Mouse (Mus musculus) liver, embryonic 12.5 days (tissue): Measurements from ENCODE around the gene Pus10. TPM values are rescaled to one million over a fixed set of nuclear protein-coding genes. Genes with fewer than 3 reads are reported as not detected.

Source experiments
- ATAC-seq: fragments of 200-750 bp; cut with Nextera tagmentation; 2 replicates; pipeline ENCODE4 v1.8.0; 2017; ENCODE audit warnings: moderate number of reproducible peaks, mild to moderate bottlenecking, moderate library complexity
- H3K27ac ChIP-seq: fragments of 300-500 bp; sonication (generic); 2 replicates; pipeline ENCODE4 v1.5.1; 2016; ENCODE audit warnings: mild to moderate bottlenecking
- H3K27me3 ChIP-seq: fragments of 300-500 bp; sonication (generic); replicated peaks from 2 replicates; pipeline ENCODE4 v1.6.1; 2016; ENCODE audit warnings: mild to moderate bottlenecking, moderate library complexity
- H3K36me3 ChIP-seq: fragments of 300-500 bp; sonication (generic); 2 replicates; pipeline ENCODE4 v1.6.1; 2016; ENCODE audit warnings: mild to moderate bottlenecking, moderate library complexity
- H3K4me1 ChIP-seq: fragments of 300-500 bp; sonication (generic); 2 replicates; pipeline ENCODE4 v1.6.1; 2016
- H3K4me2 ChIP-seq: fragments of 300-500 bp; sonication (generic); 2 replicates; pipeline ENCODE4 v1.6.1; 2016; ENCODE audit warnings: mild to moderate bottlenecking, moderate library complexity
- H3K4me3 ChIP-seq: fragments of 300-500 bp; sonication (generic); 2 replicates; pipeline ENCODE4 v1.5.1; 2016; ENCODE audit warnings: mild to moderate bottlenecking, moderate library complexity
- H3K9ac ChIP-seq: fragments of 300-500 bp; sonication (generic); 2 replicates; pipeline ENCODE4 v1.6.1; 2016; ENCODE audit warnings: mild to moderate bottlenecking, moderate library complexity
- H3K9me3 ChIP-seq: fragments of 300-500 bp; sonication (generic); replicated peaks from 2 replicates; pipeline ENCODE4 v1.6.1; 2016; ENCODE audit warnings: mild to moderate bottlenecking, moderate library complexity
- WGBS: fragments of 180-500 bp; shearing (Covaris S2); methylation state at CpG from one replicate; pipeline ENCODE4 v1.1.7; 2016; ENCODE audit not compliant: insufficient replicate concordance; 5-methylcytosine and 5-hydroxymethylcytosine counted together
- polyA plus RNA-seq: library from polyadenylated mRNA; unstranded; fragments of >200 nt; fragmentation: Nextera tagmentation; extraction: Ambion mirVana; gene quantifications from 2 replicates; pipeline ENCODE4 v1.2.1, GENCODE M21; 2016

Pus10 gene
- polyA plus RNA-seq, 1 experiment from 2014 or later = 21.8 TPM

- peak overlapping the region; percentile 85 for H3K4me3 ChIP-seq
- peaks cover 17% of the 10 kb centered on the region for H3K4me1 ChIP-seq
- H3K4me2 ChIP-seq = peak overlapping the region; percentile 85
- H3K9me3 ChIP-seq = no peaks in the 10 kb centered on the region
- no peaks in the 10 kb centered on the region for H3K27me3 ChIP-seq
- WGBS = 5% methylated on average over 5 of the region's 5 CpGs
- ATAC-seq = no peak
- H3K36me3 ChIP-seq = peaks cover 13% of the 10 kb centered on the region
- H3K9ac ChIP-seq = peak overlapping the region; percentile 92
- H3K27ac ChIP-seq = peak overlapping the region; percentile 90
Observed at GRCm38 (mm10) chr11:23666526-23666925, 1.1 kb downstream of the Pus10 start.

DNA sequence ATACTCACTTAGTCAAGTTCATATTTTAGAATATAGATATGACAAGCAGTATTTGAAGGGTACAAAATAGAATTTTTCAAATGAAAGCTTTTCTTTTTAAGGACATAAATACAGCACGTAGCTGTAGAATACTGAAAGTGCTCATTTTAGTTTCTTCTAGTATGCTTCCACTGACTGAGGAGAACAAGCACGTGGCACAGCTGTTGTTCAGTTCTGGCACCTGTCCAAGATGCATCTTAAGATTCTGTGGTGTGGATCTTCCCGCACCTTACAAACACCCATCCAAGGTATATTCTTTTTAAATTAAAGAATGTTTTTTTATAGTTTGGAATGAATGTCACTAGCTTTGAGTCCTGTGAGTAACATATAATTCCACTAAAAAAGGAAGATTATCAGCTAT lies 1.7 kb downstream of the Pus10 start:
- Histone ChIP-seq H3K27me3 (no peaks in the 10 kb centered on the region), H3K9ac (peak overlapping the region; percentile 92; the same call in 1 of the 2 replicates), H3K9me3 (no peaks in the 10 kb centered on the region), H3K4me2 (peak overlapping the region; percentile 85), H3K4me3 (peak overlapping the region; percentile 85), H3K4me1 (peaks cover 17% of the 10 kb centered on the region), H3K27ac (no peak overlapping the region), H3K36me3 (peaks cover 19% of the 10 kb centered on the region)
- 54% methylated on average over 3 of the region's 3 CpGs for WGBS
- ATAC-seq = no peak

- H3K36me3 ChIP-seq = peaks cover 69% of the 10 kb centered on the region
- WGBS = 78% methylated on average over 4 of the region's 4 CpGs
Observed at GRCm38 (mm10) chr11:23672256-23672749, 6.8 kb downstream of the Pus10 start.

GRCm38 (mm10) chr11:23676100-23676499 lies 10.6 kb downstream of the Pus10 start:
- no peak for ATAC-seq
- no peak overlapping the region for H3K9ac ChIP-seq
- peaks cover 89% of the 10 kb centered on the region for H3K36me3 ChIP-seq
- H3K4me2 ChIP-seq = no peak overlapping the region
- 75% methylated on average over 5 of the region's 5 CpGs for WGBS
- H3K4me3 ChIP-seq = no peak overlapping the region
- no peaks in the 10 kb centered on the region for H3K27me3 ChIP-seq
- no peaks in the 10 kb centered on the region for H3K9me3 ChIP-seq
- H3K27ac ChIP-seq = no peak overlapping the region
- no peaks in the 10 kb centered on the region for H3K4me1 ChIP-seq

More at GRCm38 (mm10) chr11:23672256-23672749, 6.8 kb downstream of the Pus10 start:
- Histone ChIP-seq H3K9ac (no peak overlapping the region), H3K4me2 (no peak overlapping the region), H3K27me3 (no peaks in the 10 kb centered on the region), H3K4me1 (peaks cover 3% of the 10 kb centered on the region), H3K27ac (no peak overlapping the region), H3K9me3 (no peaks in the 10 kb centered on the region), H3K4me3 (no peak overlapping the region)
- ATAC-seq = no peak

DNA sequence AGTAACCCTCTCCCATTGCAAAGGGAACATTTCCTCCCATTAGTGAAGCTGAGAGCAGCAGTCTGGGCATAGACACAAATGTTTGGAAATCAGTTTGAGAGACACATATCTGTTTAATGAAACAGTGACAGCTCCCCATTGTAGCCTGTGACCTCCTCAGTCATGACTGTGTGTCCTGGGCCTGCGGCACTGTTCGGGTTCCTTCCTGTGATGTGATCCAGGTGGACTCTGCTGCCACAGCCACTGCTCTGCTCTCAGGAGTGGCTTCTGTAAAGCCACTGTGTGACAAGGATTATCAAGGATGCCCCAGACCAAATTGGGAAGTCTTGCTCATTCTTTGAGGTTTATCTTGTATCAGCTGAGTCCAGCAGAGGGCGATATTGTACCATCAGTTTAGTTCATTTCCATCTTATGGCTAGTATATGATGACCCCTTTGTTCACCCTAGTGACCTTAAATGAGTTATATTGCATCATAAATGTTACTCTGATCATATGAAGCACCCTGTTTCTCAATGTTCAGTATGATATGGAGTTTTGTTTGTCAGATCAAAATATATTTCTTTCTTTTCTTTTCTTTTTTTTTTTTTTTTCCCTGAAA lies 13.7 kb downstream of the Pus10 start:
- 47% methylated on average over 3 of the region's 3 CpGs for WGBS

DNA sequence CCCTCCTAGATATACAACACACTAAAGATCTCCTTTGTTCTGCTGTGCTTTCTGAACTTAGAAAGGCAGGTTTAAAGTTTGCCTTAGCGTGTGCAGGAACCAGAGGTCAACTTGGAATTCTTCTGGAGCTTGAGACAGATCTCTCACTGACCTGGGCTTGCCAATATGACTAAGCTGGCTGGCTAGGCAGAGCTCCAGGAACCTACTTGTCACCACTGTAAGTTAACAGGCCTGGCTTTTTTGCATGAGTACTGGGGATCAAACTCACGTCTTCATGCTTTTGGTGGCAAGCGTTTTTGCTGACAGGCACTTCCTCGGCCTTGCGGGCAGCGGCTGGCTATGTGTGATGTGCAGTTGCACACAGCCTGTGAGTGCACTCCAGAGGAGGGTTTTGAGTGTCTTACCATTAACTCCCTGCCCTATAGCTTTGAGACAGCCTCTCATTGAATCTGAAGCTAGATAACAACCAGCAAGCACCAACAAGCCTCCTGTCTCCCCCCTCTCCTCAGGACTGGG lies 15.0 kb downstream of the Pus10 start:
- no peak overlapping the region for H3K4me3 ChIP-seq
- H3K4me1 ChIP-seq = no peaks in the 10 kb centered on the region
- H3K9ac ChIP-seq = no peak overlapping the region
- no peaks in the 10 kb centered on the region for H3K27me3 ChIP-seq
- H3K36me3 ChIP-seq = peaks cover 70% of the 10 kb centered on the region
- H3K4me2 ChIP-seq = no peak overlapping the region
- WGBS = 91% methylated on average over 6 of the region's 6 CpGs
- no peak for ATAC-seq
- no peaks in the 10 kb centered on the region for H3K9me3 ChIP-seq
- no peak overlapping the region for H3K27ac ChIP-seq

More for the DNA sequence above, 13.7 kb downstream of the Pus10 start:
- no peaks in the 10 kb centered on the region for H3K9me3 ChIP-seq
- H3K4me3 ChIP-seq = no peak overlapping the region
- no peaks in the 10 kb centered on the region for H3K4me1 ChIP-seq
- H3K4me2 ChIP-seq = no peak overlapping the region
- H3K27me3 ChIP-seq = no peaks in the 10 kb centered on the region
- no peak overlapping the region for H3K27ac ChIP-seq
- H3K36me3 ChIP-seq = peaks cover 77% of the 10 kb centered on the region
- peak; percentile 32; the same call in 1 of the 2 replicates for ATAC-seq
- H3K9ac ChIP-seq = no peak overlapping the region

- Histone ChIP-seq H3K4me3 (no peak overlapping the region), H3K4me1 (no peaks in the 10 kb centered on the region), H3K9me3 (no peaks in the 10 kb centered on the region), H3K27me3 (no peaks in the 10 kb centered on the region), H3K27ac (no peak overlapping the region), H3K4me2 (no peak overlapping the region), H3K36me3 (peaks cover 64% of the 10 kb centered on the region), H3K9ac (no peak overlapping the region)
- WGBS = 69% methylated on average over 5 of the region's 5 CpGs
- ATAC-seq = no peak
Observed at GRCm38 (mm10) chr11:23682561-23682960, 17.1 kb downstream of the Pus10 start.

DNA sequence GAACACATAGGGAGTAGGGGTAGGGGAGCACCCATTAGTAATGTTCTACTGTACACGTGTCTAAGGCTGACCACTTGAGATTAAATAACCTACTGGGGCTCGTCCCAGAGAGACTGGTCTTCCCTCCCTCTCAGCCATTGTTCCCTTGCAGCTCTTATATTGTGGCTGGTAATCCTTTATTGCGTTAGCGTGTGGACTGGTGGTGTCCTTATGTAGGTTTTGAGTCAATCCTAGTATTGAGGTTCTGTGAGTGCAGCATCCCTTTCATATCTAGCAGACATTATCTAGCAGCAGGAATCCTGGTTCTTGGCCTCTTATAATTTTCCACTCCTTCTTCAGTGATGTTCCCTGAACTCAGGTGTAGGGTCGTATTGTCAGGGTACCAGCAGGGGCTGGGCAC lies 21.2 kb downstream of the Pus10 start:
- Histone ChIP-seq H3K27me3 (no peaks in the 10 kb centered on the region), H3K36me3 (peaks cover 52% of the 10 kb centered on the region)

DNA sequence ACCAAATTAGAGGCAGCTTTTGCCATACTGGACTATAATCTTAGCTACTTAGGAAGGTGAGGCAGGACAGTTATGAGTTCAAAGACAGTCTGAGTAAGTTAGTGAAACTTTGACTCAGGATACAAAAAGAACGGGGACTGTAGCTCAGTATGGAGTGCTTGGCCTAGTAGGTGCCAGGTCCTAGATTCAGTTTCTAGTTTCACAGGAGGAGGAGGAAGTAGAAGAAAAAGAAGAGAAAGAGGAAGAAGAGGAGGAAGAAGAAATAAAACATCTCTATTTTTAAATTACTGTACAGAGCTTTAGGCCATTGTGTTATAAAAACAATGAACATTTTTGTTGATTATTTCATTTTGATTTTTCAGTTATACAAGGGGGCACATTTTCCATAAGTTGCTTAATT lies 22.6 kb downstream of the Pus10 start:
- no peak overlapping the region for H3K9ac ChIP-seq
- ATAC-seq = no peak
- H3K4me3 ChIP-seq = no peak overlapping the region
- peaks cover 45% of the 10 kb centered on the region for H3K36me3 ChIP-seq
- no peaks in the 10 kb centered on the region for H3K4me1 ChIP-seq
- no peaks in the 10 kb centered on the region for H3K9me3 ChIP-seq
- H3K4me2 ChIP-seq = no peak overlapping the region
- WGBS = 79% methylated on average over 1 of the region's 1 CpGs
- H3K27ac ChIP-seq = no peak overlapping the region
- no peaks in the 10 kb centered on the region for H3K27me3 ChIP-seq

More for the DNA sequence above, 21.2 kb downstream of the Pus10 start:
- 80% methylated on average over 5 of the region's 5 CpGs for WGBS
- no peak overlapping the region for H3K27ac ChIP-seq
- H3K9ac ChIP-seq = no peak overlapping the region
- no peak overlapping the region for H3K4me2 ChIP-seq
- H3K4me3 ChIP-seq = no peak overlapping the region
- no peaks in the 10 kb centered on the region for H3K4me1 ChIP-seq
- no peaks in the 10 kb centered on the region for H3K9me3 ChIP-seq
- ATAC-seq = no peak

DNA sequence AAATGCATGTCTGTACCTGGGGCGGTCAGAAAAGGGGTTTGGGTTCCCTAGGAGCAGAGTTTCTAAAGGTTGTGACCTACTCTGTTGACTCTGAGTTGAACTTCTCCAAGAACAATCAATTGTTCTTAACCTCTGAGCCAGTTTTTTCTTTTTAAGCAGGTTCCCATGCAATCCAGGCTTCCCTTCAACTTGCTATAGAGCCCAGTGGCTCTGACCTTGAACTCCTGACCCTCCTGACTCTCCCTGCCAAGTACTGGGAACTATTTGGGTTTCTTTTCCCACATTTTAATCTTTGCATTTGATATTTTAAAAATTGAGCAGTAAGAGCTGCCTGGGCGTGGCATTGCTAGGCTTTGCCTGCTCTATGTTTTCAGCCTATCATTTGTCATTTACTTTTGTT lies 27.8 kb downstream of the Pus10 start:
- Histone ChIP-seq H3K36me3 (peaks cover 18% of the 10 kb centered on the region), H3K4me2 (no peak overlapping the region), H3K4me1 (no peaks in the 10 kb centered on the region), H3K9ac (no peak overlapping the region), H3K4me3 (no peak overlapping the region), H3K27ac (no peak overlapping the region), H3K27me3 (no peaks in the 10 kb centered on the region), H3K9me3 (no peaks in the 10 kb centered on the region)
- WGBS = 77% methylated on average over 2 of the region's 2 CpGs
- no peak for ATAC-seq

DNA sequence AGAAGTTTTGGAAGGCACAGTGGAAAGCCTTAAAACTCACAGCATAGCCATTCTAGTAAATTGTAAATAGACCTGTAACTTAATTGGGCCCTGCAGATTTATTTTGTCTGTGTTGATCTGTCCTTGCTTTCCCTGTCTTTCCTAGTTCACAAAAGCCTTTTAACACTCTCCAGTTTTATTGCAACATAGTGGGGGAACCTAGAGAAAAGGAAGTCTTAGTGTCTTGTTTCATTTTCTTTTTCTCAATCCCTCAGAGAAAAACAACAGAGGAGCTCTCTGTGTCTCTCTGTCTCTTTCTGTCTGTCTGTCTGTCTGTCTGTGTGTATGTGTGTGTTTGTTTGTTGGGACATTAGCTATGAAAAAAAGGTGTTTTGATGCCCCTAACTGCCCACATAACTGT lies 30.4 kb downstream of the Pus10 start:
- Histone ChIP-seq H3K27me3 (no peaks in the 10 kb centered on the region), H3K36me3 (peaks cover 14% of the 10 kb centered on the region), H3K4me1 (no peaks in the 10 kb centered on the region), H3K4me3 (no peak overlapping the region), H3K4me2 (no peak overlapping the region), H3K27ac (no peak overlapping the region), H3K9me3 (no peaks in the 10 kb centered on the region), H3K9ac (no peak overlapping the region)
- ATAC-seq = no peak

- H3K4me2 ChIP-seq = no peak overlapping the region
- peaks cover 21% of the 10 kb centered on the region for H3K36me3 ChIP-seq
- H3K27ac ChIP-seq = no peak overlapping the region
- no peaks in the 10 kb centered on the region for H3K27me3 ChIP-seq
- H3K9me3 ChIP-seq = no peaks in the 10 kb centered on the region
- H3K4me1 ChIP-seq = no peaks in the 10 kb centered on the region
- no peak for ATAC-seq
- no peak overlapping the region for H3K4me3 ChIP-seq
- no peak overlapping the region for H3K9ac ChIP-seq
- WGBS = 62% methylated on average over 2 of the region's 2 CpGs
Observed at GRCm38 (mm10) chr11:23698526-23698925, 33.1 kb downstream of the Pus10 start.
